Mouse (Mus musculus): ENCODE measurements around the gene Fam102a.

- TF ChIP-seq CTCF (IDR thresholded peaks at IDR 0.05; ENCODE audit: extremely low read depth, insufficient read depth, insufficient read length, insufficient replicate concordance) (no peak), POLR2A (IDR thresholded peaks at IDR 0.05; ENCODE audit: low read depth, low read length) (no peak)
Measured at GRCm38 (mm10) chr2:32587731-32588321, 52.7 kb downstream of the Fam102a start.
